8 mouse cellular contexts compared by ENCODE assay signal in genomic region chr1:34435371-34436120, GRCm38 (mm10). TPM values are rescaled to one million over a fixed set of nuclear protein-coding genes. Genes with fewer than 3 reads are reported as not detected.
A peak's percentile ranks its signal among the peaks of the same experiment; 100 is the strongest.
DNase-seq lines count a peak whose midpoint lies in the region; ATAC-seq lines count a peak whose summit lies in the region.

No protein-coding gene starts in this region.

- peaks cover 31% of the 10 kb centered on the region for H3K4me1 ChIP-seq in megakaryocyte, embryonic 14.5 days
- H3K4me1 ChIP-seq in embryonic facial prominence, embryonic 14.5 days (ENCODE audit: control insufficient read depth, insufficient read depth, low read length) = peaks cover 17% of the 10 kb centered on the region
- H3K4me1 ChIP-seq in limb, embryonic 11.5 days (ENCODE audit: control insufficient read depth, insufficient read depth, low read length) = peaks cover 4% of the 10 kb centered on the region; the same call in 1 of the 2 replicates
- peaks cover 6% of the 10 kb centered on the region for H3K4me1 ChIP-seq in stomach, embryonic 15.5 days

- peak overlapping the region; percentile 93 for H3K4me3 ChIP-seq in megakaryocyte, embryonic 14.5 days (replicated peaks)
- peak overlapping the region; percentile 61 for H3K4me3 ChIP-seq in embryonic facial prominence, embryonic 14.5 days (ENCODE audit: low read depth, low read length)
- H3K4me3 ChIP-seq in limb, embryonic 11.5 days (ENCODE audit: low read depth, low read length) = peak overlapping the region; percentile 62
- peak overlapping the region; percentile 70 for H3K4me3 ChIP-seq in stomach, embryonic 15.5 days (replicated peaks)

- peaks cover 27% of the 10 kb centered on the region for H3K9me3 ChIP-seq in megakaryocyte, embryonic 14.5 days
- peaks cover 19% of the 10 kb centered on the region for H3K9me3 ChIP-seq in embryonic facial prominence, embryonic 14.5 days (ENCODE audit: control insufficient read depth, low read length)
- H3K9me3 ChIP-seq in limb, embryonic 11.5 days (ENCODE audit: control insufficient read depth, low read length) = peaks cover 16% of the 10 kb centered on the region
- H3K9me3 ChIP-seq in stomach, embryonic 15.5 days = no peaks in the 10 kb centered on the region

- DNase-seq in embryonic facial prominence, embryonic 14.5 days (ENCODE audit: low spot score) = no peak
- DNase-seq in limb, embryonic 11.5 days (ENCODE audit: low spot score) = no peak
- DNase-seq in retina, postnatal 1 day = no peak
- no peak for DNase-seq in gastrocnemius, postnatal 4 days (ENCODE audit: low spot score in 2 of 2)

- peaks cover 14% of the 10 kb centered on the region for H3K36me3 ChIP-seq in megakaryocyte, embryonic 14.5 days (replicated peaks; ENCODE audit: low read length)
- H3K36me3 ChIP-seq in embryonic facial prominence, embryonic 14.5 days (ENCODE audit: control insufficient read depth, insufficient read depth, low read length) = peaks cover 19% of the 10 kb centered on the region
- H3K36me3 ChIP-seq in limb, embryonic 11.5 days (ENCODE audit: control insufficient read depth, insufficient read depth, low read length) = no peaks in the 10 kb centered on the region
- H3K36me3 ChIP-seq in stomach, embryonic 15.5 days = 0 out of 2 replicates have a peak, but pooled peaks cover 7% of the 10 kb centered on the region

- no peak for ATAC-seq in megakaryocyte, adult 5-6 weeks (ENCODE audit: poor library complexity, severe bottlenecking)
- ATAC-seq in embryonic facial prominence, embryonic 14.5 days (ENCODE audit: low read depth) = no peak
- ATAC-seq in limb, embryonic 11.5 days (ENCODE audit: insufficient number of reproducible peaks, low FRiP score, low TSS enrichment, low read depth) = no peak
- ATAC-seq in stomach, embryonic 15.5 days (ENCODE audit: insufficient read depth, low FRiP score, low read depth) = no peak
- no peak for ATAC-seq in megakaryocyte-erythroid progenitor cell, adult 5-6 weeks (replicated peaks; ENCODE audit: low FRiP score, low TSS enrichment, poor library complexity, severe bottlenecking)

- H3K9ac ChIP-seq in embryonic facial prominence, embryonic 14.5 days (ENCODE audit: low read depth, low read length) = peak overlapping the region; percentile 69
- H3K9ac ChIP-seq in limb, embryonic 11.5 days (ENCODE audit: low read length) = peak overlapping the region; percentile 80
- no peak overlapping the region for H3K9ac ChIP-seq in stomach, embryonic 15.5 days

- WGBS in embryonic facial prominence, embryonic 14.5 days = 28% methylated on average over 8 of the region's 8 CpGs
- 33% methylated on average over 8 of the region's 8 CpGs for WGBS in limb, embryonic 11.5 days
- WGBS in stomach, embryonic 15.5 days = 30% methylated on average over 8 of the region's 8 CpGs

- peaks cover 2% of the 10 kb centered on the region for H3K27me3 ChIP-seq in megakaryocyte, embryonic 14.5 days (replicated peaks)
- no peaks in the 10 kb centered on the region for H3K27me3 ChIP-seq in embryonic facial prominence, embryonic 14.5 days (replicated peaks; ENCODE audit: control insufficient read depth, insufficient read depth, low read length)
- H3K27me3 ChIP-seq in limb, embryonic 11.5 days (ENCODE audit: control insufficient read depth, insufficient read depth, low read length) = no peaks in the 10 kb centered on the region
- no peaks in the 10 kb centered on the region for H3K27me3 ChIP-seq in stomach, embryonic 15.5 days (replicated peaks)

- H3K4me2 ChIP-seq in embryonic facial prominence, embryonic 14.5 days (ENCODE audit: low read depth, low read length) = peak overlapping the region; percentile 78
- H3K4me2 ChIP-seq in limb, embryonic 11.5 days (ENCODE audit: low read depth, severe bottlenecking) = peak overlapping the region; percentile 36
- peak overlapping the region; percentile 76 for H3K4me2 ChIP-seq in stomach, embryonic 15.5 days

- peak overlapping the region; percentile 87 for H3K27ac ChIP-seq in embryonic facial prominence, embryonic 14.5 days (replicated peaks; ENCODE audit: low read depth, low read length)
- H3K27ac ChIP-seq in limb, embryonic 11.5 days (replicated peaks; ENCODE audit: low read depth, low read length) = peak overlapping the region; percentile 69
- 0 out of 2 replicates have a peak overlapping the region, but pooled peaks have one; percentile 55 for H3K27ac ChIP-seq in stomach, embryonic 15.5 days

RNA-seq across cellular contexts. Expression of gene Ccdc115, which starts 3.9 kb away (rescaled TPM):
- 10.1 and 36.5 TPM in 2 replicates for polyA plus RNA-seq in megakaryocyte, embryonic 14.5 days (2012; ENCODE audit: insufficient read depth, low replicate concordance)
- total RNA-seq in megakaryocyte, adult 5-6 weeks (2015) = 47.7 and 48.0 TPM in 2 replicates
- 42.1 and 55.3 TPM in 2 replicates for total RNA-seq in megakaryocyte, adult 5-6 weeks (2017)
- 49.1 and 53.0 TPM in 2 replicates for polyA plus RNA-seq in embryonic facial prominence, embryonic 14.5 days (2014; fragmentation: Nextera tagmentation; extraction: Ambion mirVana)
- polyA plus RNA-seq in limb, embryonic 11.5 days (2014; fragmentation: Nextera tagmentation; extraction: Ambion mirVana) = 52.6 and 53.8 TPM in 2 replicates
- polyA plus RNA-seq in stomach, embryonic 15.5 days (2015; fragmentation: Nextera tagmentation; extraction: Ambion mirVana) = 52.6 and 55.5 TPM in 2 replicates
- total RNA-seq in megakaryocyte-erythroid progenitor cell, adult 5-6 weeks (2014; fragmentation: Nextera tagmentation) = 35.9 and 38.8 TPM in 2 replicates
- total RNA-seq in megakaryocyte-erythroid progenitor cell, adult 5-6 weeks (2017) = 42.1 and 45.4 TPM in 2 replicates
- 10 to 100 TPM; 17.2 to 20.9 TPM for total RNA-seq in gastrocnemius, postnatal 4 days (2021)

RNA-seq across cellular contexts. Expression of gene Imp4, which starts 4.1 kb away (rescaled TPM):
- 11.7 and 61.2 TPM in 2 replicates for polyA plus RNA-seq in megakaryocyte, embryonic 14.5 days (2012; ENCODE audit: insufficient read depth, low replicate concordance)
- total RNA-seq in megakaryocyte, adult 5-6 weeks (2015) = 29.1 and 30.6 TPM in 2 replicates
- total RNA-seq in megakaryocyte, adult 5-6 weeks (2017) = 13.3 and 14.7 TPM in 2 replicates
- 71.5 and 74.6 TPM in 2 replicates for polyA plus RNA-seq in embryonic facial prominence, embryonic 14.5 days (2014; fragmentation: Nextera tagmentation; extraction: Ambion mirVana)
- 102 and 118 TPM in 2 replicates for polyA plus RNA-seq in limb, embryonic 11.5 days (2014; fragmentation: Nextera tagmentation; extraction: Ambion mirVana)
- 83.6 and 84.8 TPM in 2 replicates for polyA plus RNA-seq in stomach, embryonic 15.5 days (2015; fragmentation: Nextera tagmentation; extraction: Ambion mirVana)
- total RNA-seq in megakaryocyte-erythroid progenitor cell, adult 5-6 weeks (2014; fragmentation: Nextera tagmentation) = 55.7 and 74.9 TPM in 2 replicates
- total RNA-seq in megakaryocyte-erythroid progenitor cell, adult 5-6 weeks (2017) = 27.2 and 31.5 TPM in 2 replicates
- total RNA-seq in gastrocnemius, postnatal 4 days (2021) = 10 to 100 TPM; 26.5 to 27.7 TPM

RNA-seq across cellular contexts. Expression of gene Ptpn18, which starts 24.0 kb away (rescaled TPM):
- polyA plus RNA-seq in megakaryocyte, embryonic 14.5 days (2012; ENCODE audit: insufficient read depth, low replicate concordance) = 398 and 732 TPM in 2 replicates
- 74.4 and 86.1 TPM in 2 replicates for total RNA-seq in megakaryocyte, adult 5-6 weeks (2015)
- 415 and 428 TPM in 2 replicates for total RNA-seq in megakaryocyte, adult 5-6 weeks (2017)
- polyA plus RNA-seq in embryonic facial prominence, embryonic 14.5 days (2014; fragmentation: Nextera tagmentation; extraction: Ambion mirVana) = 18.1 and 19.4 TPM in 2 replicates
- 7.6 and 7.9 TPM in 2 replicates for polyA plus RNA-seq in limb, embryonic 11.5 days (2014; fragmentation: Nextera tagmentation; extraction: Ambion mirVana)
- polyA plus RNA-seq in stomach, embryonic 15.5 days (2015; fragmentation: Nextera tagmentation; extraction: Ambion mirVana) = 28.8 and 33.1 TPM in 2 replicates
- total RNA-seq in megakaryocyte-erythroid progenitor cell, adult 5-6 weeks (2014; fragmentation: Nextera tagmentation) = 12.5 and 40.1 TPM in 2 replicates
- total RNA-seq in megakaryocyte-erythroid progenitor cell, adult 5-6 weeks (2017) = 27.3 and 67.9 TPM in 2 replicates
- 1 to 10 TPM; 8.4 to 9.3 TPM for total RNA-seq in gastrocnemius, postnatal 4 days (2021)

Comparison
In these comparisons a context has a peak if more than half of its experiments do, and no peak if none do; other contexts are left out.
1. RNA of gene Ptpn18, which starts 24.0 kb away (polyA plus RNA-seq): 398 to 732 TPM in megakaryocyte, embryonic 14.5 days; 28.8 to 33.1 TPM in stomach, embryonic 15.5 days, 18.1 to 19.4 TPM in embryonic facial prominence, embryonic 14.5 days and 7.6 to 7.9 TPM in limb, embryonic 11.5 days; every median in the first group is over 10 times any median in the second.
2. Peak in every context shown above with its lines, with median percentiles within 50 percentile points of each other: H3K4me3 ChIP-seq, H3K27ac ChIP-seq and H3K4me2 ChIP-seq.